Mouse (Mus musculus) gastrocnemius, adult 8-10 months (tissue): ENCODE data around the gene Olfr104-ps. TPM values are rescaled to one million over a fixed set of nuclear protein-coding genes. Genes with fewer than 3 reads are reported as not detected.

ENCODE experiments used
- DNase-seq, 2 experiments: peaks; one replicate each; pipeline ENCODE4 v3.0.0; 2022; ENCODE audit warnings: low spot score in 2 of 2
- total RNA-seq, 4 experiments: library from RNA; stranded (reverse); gene quantifications; 2 replicates each; pipeline ENCODE4 v1.2.4; 2022

The Olfr104-ps gene
- total RNA-seq, result not detected

DNA sequence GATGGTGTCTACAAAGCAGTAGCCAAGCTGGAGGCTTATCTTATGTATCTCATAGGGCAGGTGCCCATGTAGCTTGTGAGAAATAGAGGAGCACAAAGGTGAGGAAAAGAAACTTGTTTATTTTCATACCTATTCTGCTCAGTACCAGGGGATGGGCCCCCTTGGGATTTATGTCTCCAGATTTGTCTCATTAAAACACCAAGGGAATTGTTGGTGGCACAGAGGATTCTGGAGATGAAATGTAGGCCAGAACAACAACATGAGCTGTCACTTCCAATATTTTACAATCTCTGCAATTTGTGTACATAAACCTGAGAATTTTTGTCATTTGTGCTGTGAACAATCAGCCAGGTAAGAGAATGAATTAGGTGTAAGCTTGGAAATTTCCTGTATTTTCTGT is at the start of gene Olfr104-ps:
Gene Olfr104-ps, plus strand, starts transcription at position 301 of the 400 bp plus-strand sequence.
- DNase-seq, result no peak

DNA sequence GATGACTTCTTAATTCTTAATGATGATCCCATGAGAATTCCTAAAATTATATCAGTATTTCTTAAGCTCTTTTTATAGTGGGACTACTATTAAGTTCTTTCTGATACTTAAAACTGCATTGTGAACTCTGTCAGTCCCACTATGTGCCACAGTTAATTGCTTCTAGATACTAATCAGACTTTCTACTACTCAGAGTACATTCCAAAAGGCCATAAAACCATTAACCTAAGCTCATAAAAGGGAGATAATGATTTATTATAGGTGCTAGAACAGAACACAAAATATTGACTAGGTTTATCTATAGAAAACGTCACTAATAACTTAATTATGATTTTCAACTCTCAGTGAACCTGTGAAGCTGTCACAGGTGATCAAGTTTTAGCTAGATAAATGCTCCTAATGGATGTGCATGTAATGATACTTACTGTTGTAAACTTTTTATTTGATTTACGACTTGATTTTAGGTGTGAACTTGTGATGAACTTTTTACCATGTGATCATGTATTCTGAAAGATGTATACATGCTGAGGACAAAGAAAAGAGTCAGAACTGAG is 49.2 kb upstream of the Olfr104-ps start:
- no peak for DNase-seq

DNA sequence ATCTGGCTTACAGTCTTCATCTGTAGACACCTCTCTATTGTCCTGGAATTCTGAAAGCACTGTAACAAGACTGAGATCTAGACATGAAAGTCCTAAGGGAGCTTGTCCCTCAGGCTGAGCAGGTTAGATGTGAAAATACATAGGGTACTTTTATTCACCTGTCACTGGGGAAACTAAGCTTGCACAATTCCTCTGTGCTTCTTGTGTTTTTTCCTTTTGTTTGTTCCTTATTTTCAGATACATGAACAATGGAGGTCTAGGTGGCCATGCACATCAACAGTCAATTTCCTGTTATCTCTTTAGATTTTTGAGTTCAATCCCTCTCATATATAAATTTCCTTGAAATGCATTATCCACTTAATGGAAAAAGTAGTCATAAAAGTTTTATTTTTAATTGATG is 42.4 kb upstream of the Olfr104-ps start, which contains the start of gene Olfr102:
Gene Olfr102, minus strand, starts transcription at position 101 of the 400 bp plus-strand sequence.
- no peak for DNase-seq

DNA sequence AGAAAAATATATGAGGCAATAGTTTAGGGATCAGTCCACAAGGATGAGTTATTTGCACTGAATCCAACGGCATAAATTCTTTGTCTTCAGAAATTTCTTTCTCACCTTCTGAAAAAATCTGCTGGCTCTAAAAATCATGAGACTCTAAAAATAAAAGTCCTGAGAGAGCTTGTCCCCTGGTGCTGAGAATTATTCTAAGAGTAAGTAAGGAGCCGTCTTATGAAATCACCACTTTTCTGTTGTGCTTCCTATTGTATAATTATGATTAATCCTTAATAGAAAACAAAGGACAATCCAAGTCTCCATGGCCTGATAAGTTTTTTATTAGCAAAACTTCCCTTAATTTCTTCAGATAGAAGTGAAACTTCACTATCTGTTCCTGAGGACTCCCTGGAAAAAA is 19.8 kb upstream of the Olfr104-ps start, which contains the start of gene Olfr103:
Gene Olfr103, minus strand, starts transcription at position 101 of the 400 bp plus-strand sequence.
- no peak for DNase-seq

DNA sequence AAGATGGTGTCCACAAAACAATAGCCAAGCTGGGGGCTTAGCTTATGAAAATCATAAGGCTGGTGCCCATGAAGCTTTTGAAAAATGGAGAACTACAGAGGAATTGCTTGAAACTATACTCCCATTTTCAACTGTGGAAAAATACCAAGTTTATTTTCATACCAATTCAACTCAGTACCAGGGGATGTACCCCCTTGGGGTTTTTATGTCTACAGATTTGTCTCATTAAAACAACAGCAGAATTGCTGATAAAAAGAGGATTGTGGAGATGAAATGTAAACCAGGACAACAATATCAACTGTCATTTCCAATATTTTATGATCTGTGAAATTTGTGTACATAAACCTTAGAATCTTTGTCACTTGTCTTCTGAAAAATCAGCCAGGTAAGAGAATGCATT is 19.4 kb downstream of the Olfr104-ps start, which contains the start of gene Olfr105-ps:
Gene Olfr105-ps, plus strand, starts transcription at position 301 of the 400 bp plus-strand sequence.
- DNase-seq, result no peak

DNA sequence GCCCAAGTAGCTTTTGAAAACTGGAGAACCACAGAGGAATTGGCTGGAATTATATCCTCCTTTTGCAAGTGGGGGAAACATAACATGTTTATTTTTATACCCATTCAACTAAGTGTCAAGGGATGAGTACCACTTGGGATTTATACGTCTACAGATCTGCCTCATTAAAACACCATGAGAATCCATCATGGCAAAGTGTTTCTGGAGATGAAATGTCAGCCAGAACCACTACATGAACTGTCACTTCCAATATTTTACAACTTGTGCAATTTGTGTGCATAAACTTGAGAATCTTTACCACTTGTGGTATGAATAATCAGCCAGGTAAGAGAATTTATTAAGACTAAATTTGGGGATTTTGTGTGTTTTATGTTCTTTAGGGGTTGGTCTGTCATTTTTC is 30.7 kb downstream of the Olfr104-ps start, which contains the start of gene Olfr106-ps:
Gene Olfr106-ps, plus strand, starts transcription at position 301 of the 400 bp plus-strand sequence.
- DNase-seq, result no peak

DNA sequence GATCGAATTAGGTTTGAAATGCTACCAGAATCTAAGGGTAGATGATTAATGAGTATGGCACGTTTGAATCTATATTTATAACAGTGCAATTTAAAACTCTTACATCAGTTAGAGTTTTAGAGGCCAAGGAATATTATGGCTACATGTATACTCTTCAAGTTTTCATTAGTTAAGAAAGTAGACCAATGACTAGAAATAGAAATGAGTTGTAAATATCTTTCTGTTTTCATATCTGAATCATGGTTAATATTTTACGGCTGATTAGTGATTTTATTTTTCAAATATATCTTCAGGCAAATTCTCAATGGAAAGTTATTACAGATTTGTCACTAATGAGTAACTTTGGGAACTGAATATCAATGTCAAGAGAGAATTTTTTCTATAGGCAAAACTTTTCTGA is 39.5 kb downstream of the Olfr104-ps start, which contains the start of gene Olfr107:
Gene Olfr107, plus strand, starts transcription at position 301 of the 400 bp plus-strand sequence.
- no peak for DNase-seq

DNA sequence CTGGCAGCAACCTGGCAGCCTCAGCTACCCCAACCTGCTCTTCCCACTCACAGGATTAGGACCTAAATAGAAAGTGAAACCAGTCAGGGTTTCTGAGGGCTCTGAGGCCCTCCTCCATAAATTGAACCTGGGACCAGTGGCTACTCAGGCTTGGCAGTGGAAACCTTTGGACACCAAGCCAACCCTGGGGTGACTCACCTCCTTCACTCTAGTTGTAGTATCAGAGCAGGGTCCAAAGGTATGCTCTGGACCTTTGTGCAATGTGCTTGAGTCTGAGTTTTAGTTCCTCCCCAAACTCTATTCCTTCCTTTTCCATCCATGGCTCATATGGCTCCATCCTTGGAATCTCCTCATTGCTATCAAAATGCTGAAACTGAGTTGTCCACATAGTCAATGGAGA is 54.0 kb downstream of the Olfr104-ps start:
- DNase-seq, result no peak

Other genes with a start within 250 kb of the Olfr104-ps start
- not detected for gene Olfr92, start 239.5 kb upstream of the Olfr104-ps start, total RNA-seq
- not detected for gene Olfr93, start 198.1 kb upstream of the Olfr104-ps start, total RNA-seq
- not detected for gene Ubd, start 165.7 kb upstream of the Olfr104-ps start, total RNA-seq
- gene Olfr94, start 158.6 kb upstream of the Olfr104-ps start, total RNA-seq, result not detected
- not detected for gene Olfr95, start 146.5 kb upstream of the Olfr104-ps start, total RNA-seq
- gene Olfr96, start 139.4 kb upstream of the Olfr104-ps start, total RNA-seq, result not detected
- gene Olfr97, start 122.3 kb upstream of the Olfr104-ps start, total RNA-seq, result not detected
- gene Olfr98, start 95.8 kb upstream of the Olfr104-ps start, total RNA-seq, result not detected
- 1 to 10 TPM in 2 of 4 experiments, under 1 TPM in 2; 0.36 to 1.6 (median 0.90) TPM for gene H2-M3, start 89.4 kb upstream of the Olfr104-ps start, total RNA-seq
- gene Olfr99, start 76.1 kb upstream of the Olfr104-ps start, total RNA-seq, result not detected
- not detected for gene Olfr101, start 55.3 kb upstream of the Olfr104-ps start, total RNA-seq
- gene Olfr102, start 42.5 kb upstream of the Olfr104-ps start, total RNA-seq, result not detected
- not detected for gene Olfr103, start 19.9 kb upstream of the Olfr104-ps start, total RNA-seq
- gene Olfr105-ps, start 19.5 kb downstream of the Olfr104-ps start, total RNA-seq, result not detected
- gene Olfr106-ps, start 30.8 kb downstream of the Olfr104-ps start, total RNA-seq, result not detected
- not detected for gene Olfr107, start 39.6 kb downstream of the Olfr104-ps start, total RNA-seq
- not detected for gene Olfr108, start 85.9 kb downstream of the Olfr104-ps start, total RNA-seq
- gene Olfr109, start 99.3 kb downstream of the Olfr104-ps start, total RNA-seq, result not detected
- gene H2-M2, start 124.0 kb downstream of the Olfr104-ps start, total RNA-seq, result not detected
- not detected for gene Olfr110, start 132.9 kb downstream of the Olfr104-ps start, total RNA-seq
- not detected for gene Olfr111, start 148.4 kb downstream of the Olfr104-ps start, total RNA-seq
- not detected for gene Olfr112, start 209.9 kb downstream of the Olfr104-ps start, total RNA-seq
- not detected for gene Olfr113, start 218.1 kb downstream of the Olfr104-ps start, total RNA-seq
- not detected for gene Olfr114, start 233.2 kb downstream of the Olfr104-ps start, total RNA-seq